22 mouse cellular contexts compared by ENCODE assay signal in the genomic region with DNA sequence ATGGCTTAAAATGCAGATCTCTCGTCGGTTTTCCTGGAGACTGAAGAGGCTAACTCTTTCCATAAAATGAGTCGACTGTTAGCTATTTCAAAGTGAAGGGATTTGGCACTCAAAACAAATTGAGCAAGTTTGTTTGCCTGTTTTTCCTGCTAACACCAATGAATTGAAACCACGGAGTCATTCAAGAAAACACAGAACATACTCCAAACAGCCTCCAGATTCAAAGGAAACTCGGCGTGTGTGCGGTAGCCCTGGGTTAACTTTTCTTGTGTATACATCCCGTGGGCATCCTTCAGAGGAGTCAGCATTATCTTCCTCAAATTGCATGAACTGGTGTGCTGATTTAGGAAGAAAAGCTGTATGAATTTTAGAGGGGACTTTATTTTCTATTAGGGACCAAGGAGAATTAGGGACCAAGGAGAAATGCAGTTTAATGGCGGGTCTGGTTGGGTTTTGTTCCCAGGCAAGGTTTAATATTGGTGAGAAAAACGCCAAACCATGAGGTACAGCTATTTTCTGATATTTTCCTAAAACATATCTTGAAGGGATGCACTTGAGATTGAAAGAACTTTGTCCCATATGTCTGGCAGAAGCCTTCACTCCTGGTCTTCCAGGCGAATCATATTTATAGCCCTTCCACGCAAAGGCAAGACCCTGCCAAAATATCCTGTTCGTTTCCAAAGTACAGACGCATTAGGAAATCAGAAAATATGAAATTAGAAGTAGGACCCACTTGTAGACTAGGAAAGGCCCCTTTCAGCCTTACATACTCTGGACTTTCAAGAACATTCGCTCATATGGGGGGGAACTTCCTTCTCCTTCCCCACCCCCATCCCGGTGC. TPM values are rescaled to one million over a fixed set of nuclear protein-coding genes. Genes with fewer than 3 reads are reported as not detected.
DNase-seq lines count a peak whose midpoint lies in the region; ATAC-seq lines count a peak whose summit lies in the region.
"Had no signal": no experiment of that assay in that cellular context is flagged by ENCODE, and none has a peak within 500 bp of the region (broad histone marks: within the 10 kb centered on the region; RNA-seq: fewer than 3 reads in every experiment).

No protein-coding gene starts in this region.

- no peak overlapping the region for H3K9ac ChIP-seq in midbrain, embryonic 14.5 days (replicated peaks; ENCODE audit: low read length)
- no peak overlapping the region for H3K9ac ChIP-seq in kidney, embryonic 16.5 days (replicated peaks; ENCODE audit: low read length)
- H3K9ac ChIP-seq: forebrain, embryonic 15.5 days; hindbrain, embryonic 15.5 days; kidney, embryonic 15.5 days had no signal

- H3K36me3 ChIP-seq in heart, embryonic 10.5 days, result no peaks in the 10 kb centered on the region
- H3K36me3 ChIP-seq in embryonic facial prominence, embryonic 10.5 days (replicated peaks), result no peaks in the 10 kb centered on the region
- H3K36me3 ChIP-seq in midbrain, embryonic 14.5 days (ENCODE audit: control insufficient read depth, insufficient read depth, low read length), result no peaks in the 10 kb centered on the region
- no peaks in the 10 kb centered on the region for H3K36me3 ChIP-seq in kidney, embryonic 16.5 days (ENCODE audit: insufficient read depth, low read length)
- H3K36me3 ChIP-seq: forebrain, embryonic 15.5 days; hindbrain, embryonic 15.5 days; kidney, embryonic 15.5 days had no signal

- H3K27me3 ChIP-seq in heart, embryonic 10.5 days (ENCODE audit: insufficient read depth, poor library complexity, severe bottlenecking), result peaks cover 93% of the 10 kb centered on the region
- peaks cover 98% of the 10 kb centered on the region for H3K27me3 ChIP-seq in embryonic facial prominence, embryonic 10.5 days (replicated peaks; ENCODE audit: low read depth, poor library complexity, severe bottlenecking)
- H3K27me3 ChIP-seq in midbrain, embryonic 14.5 days (ENCODE audit: control insufficient read depth, insufficient read depth, low read length), result peaks cover 80% of the 10 kb centered on the region
- peaks cover 89% of the 10 kb centered on the region for H3K27me3 ChIP-seq in kidney, embryonic 16.5 days (ENCODE audit: insufficient read depth, low read length)
- H3K27me3 ChIP-seq: CH12.LX had no signal

- peak overlapping the region; percentile 11; the same call in 1 of the 2 replicates for H3K4me2 ChIP-seq in midbrain, embryonic 14.5 days (ENCODE audit: low read length)
- no peak overlapping the region for H3K4me2 ChIP-seq in kidney, embryonic 16.5 days (replicated peaks; ENCODE audit: low read depth, low read length)
- H3K4me2 ChIP-seq: forebrain, embryonic 15.5 days; hindbrain, embryonic 15.5 days; kidney, embryonic 15.5 days had no signal

- intact Hi-C loops in heart, postnatal 25 days (cut with DNase I), result no loop called here

- no peak overlapping the region for H3K27ac ChIP-seq in heart, embryonic 10.5 days
- H3K27ac ChIP-seq in embryonic facial prominence, embryonic 10.5 days (replicated peaks), result no peak overlapping the region
- H3K27ac ChIP-seq in midbrain, embryonic 14.5 days (replicated peaks; ENCODE audit: low read depth, low read length), result no peak overlapping the region
- no peak overlapping the region for H3K27ac ChIP-seq in kidney, embryonic 16.5 days (ENCODE audit: low read length)
- H3K27ac ChIP-seq: forebrain, embryonic 15.5 days; hindbrain, embryonic 15.5 days; kidney, embryonic 15.5 days had no signal

- DNase-seq in heart, embryonic 10.5 days (ENCODE audit: low spot score), result peak; percentile 51
- DNase-seq in heart, postnatal 25 days (ENCODE audit: low spot score), result no peak
- peak; percentile 3 for DNase-seq in ES-CJ7 (ENCODE audit: low read depth, low spot score)
- DNase-seq in embryonic facial prominence, embryonic 10.5 days (ENCODE audit: low spot score), result peak; percentile 9
- peak; percentile 26 for DNase-seq in midbrain, embryonic 14.5 days
- DNase-seq in heart, adult 8-10 months (ENCODE audit: low spot score), result no peak
- DNase-seq: cerebellum, adult 9-10 months; heart, postnatal 36 days; layer of hippocampus, postnatal 36 days; liver; lung, postnatal 14 days; right cerebral cortex, postnatal 4 days had no signal

- no peak for ATAC-seq in midbrain, embryonic 14.5 days (ENCODE audit: low FRiP score, low TSS enrichment)
- ATAC-seq in kidney, embryonic 16.5 days (ENCODE audit: low FRiP score, low TSS enrichment), result no peak
- ATAC-seq: forebrain, embryonic 15.5 days; intestine, embryonic 16.5 days had no signal

- H3K4me3 ChIP-seq in heart, embryonic 10.5 days, result no peak overlapping the region
- H3K4me3 ChIP-seq in embryonic facial prominence, embryonic 10.5 days, result no peak overlapping the region
- H3K4me3 ChIP-seq in midbrain, embryonic 14.5 days (replicated peaks; ENCODE audit: low read depth, low read length), result no peak overlapping the region
- H3K4me3 ChIP-seq in kidney, embryonic 16.5 days (ENCODE audit: low read length), result no peak overlapping the region
- H3K4me3 ChIP-seq: erythroblast, embryonic 14.5 days; forebrain, embryonic 15.5 days; hindbrain, embryonic 15.5 days; kidney, embryonic 15.5 days had no signal

- 2% methylated on average over 16 of the region's 16 CpGs for WGBS in heart, embryonic 10.5 days
- WGBS in embryonic facial prominence, embryonic 10.5 days, result 2% methylated on average over 16 of the region's 16 CpGs
- 1% methylated on average over 16 of the region's 16 CpGs for WGBS in midbrain, embryonic 14.5 days
- 3% methylated on average over 16 of the region's 16 CpGs for WGBS in kidney, embryonic 16.5 days

- peaks cover 30% of the 10 kb centered on the region for H3K4me1 ChIP-seq in heart, embryonic 10.5 days
- peaks cover 37% of the 10 kb centered on the region for H3K4me1 ChIP-seq in embryonic facial prominence, embryonic 10.5 days
- H3K4me1 ChIP-seq in midbrain, embryonic 14.5 days (ENCODE audit: control insufficient read depth, insufficient read depth, low read length), result peaks cover 9% of the 10 kb centered on the region; the same call in 1 of the 2 replicates
- peaks cover 7% of the 10 kb centered on the region; the same call in 1 of the 2 replicates for H3K4me1 ChIP-seq in kidney, embryonic 16.5 days (ENCODE audit: insufficient read depth, low read length)

- H3K9me3 ChIP-seq in heart, embryonic 10.5 days, result no peaks in the 10 kb centered on the region
- no peaks in the 10 kb centered on the region for H3K9me3 ChIP-seq in embryonic facial prominence, embryonic 10.5 days
- no peaks in the 10 kb centered on the region for H3K9me3 ChIP-seq in midbrain, embryonic 14.5 days (ENCODE audit: control insufficient read depth, low read length)
- no peaks in the 10 kb centered on the region for H3K9me3 ChIP-seq in kidney, embryonic 16.5 days (ENCODE audit: low read length)
- H3K9me3 ChIP-seq: forebrain, embryonic 15.5 days; hindbrain, embryonic 15.5 days; kidney, embryonic 15.5 days had no signal

RNA-seq across cellular contexts. Expression of a gene that starts 1.7 kb away (rescaled TPM):
- polyA plus RNA-seq in heart, embryonic 10.5 days (2016; fragmentation: Nextera tagmentation; extraction: Ambion mirVana), result 35.1 and 60.0 TPM in 2 replicates
- total RNA-seq in heart, postnatal 25 days (2021), result 1 to 10 TPM; 1.3 TPM
- polyA plus RNA-seq in embryonic facial prominence, embryonic 10.5 days (2016; fragmentation: Nextera tagmentation; extraction: Ambion mirVana), result 41.4 and 43.8 TPM in 2 replicates
- polyA plus RNA-seq in midbrain, embryonic 14.5 days (2014; fragmentation: Nextera tagmentation; extraction: Ambion mirVana), result 27.0 and 27.5 TPM in 2 replicates
- total RNA-seq in heart, adult 8-10 months (2022), result 1 to 10 TPM in 1 of 4 experiments, under 1 TPM in 3; 0.57 to 1.4 (median 0.69) TPM
- polyA plus RNA-seq in kidney, embryonic 16.5 days (2015; fragmentation: Nextera tagmentation; extraction: Ambion mirVana), result 7.2 and 10.3 TPM in 2 replicates
- total RNA-seq: CH12.LX; layer of hippocampus, postnatal 36 days; left cerebral cortex, postnatal 14 days; megakaryocyte, adult 5-6 weeks; neutrophil, adult 5-6 weeks had no signal
- polyA plus RNA-seq: erythroblast, embryonic 14.5 days had no signal

Comparison
In these comparisons a context has a peak if more than half of its experiments do, and no peak if none do; other contexts are left out.
1. DNase-seq: peak in heart, embryonic 10.5 days (single experiment), ES-CJ7 (single experiment), embryonic facial prominence, embryonic 10.5 days (single experiment) and midbrain, embryonic 14.5 days (single experiment); none in heart, postnatal 25 days (single experiment) and heart, adult 8-10 months (single experiment).